Mouse (Mus musculus) retina, postnatal 7 days (tissue): ENCODE measurements around the gene Pdgfb.

ENCODE experiments used
- DNase-seq: peaks from one replicate; pipeline ENCODE4 v3.0.0-alpha.2; 2012; ENCODE audit warnings: low read depth, low spot score

Pdgfb gene

DNA sequence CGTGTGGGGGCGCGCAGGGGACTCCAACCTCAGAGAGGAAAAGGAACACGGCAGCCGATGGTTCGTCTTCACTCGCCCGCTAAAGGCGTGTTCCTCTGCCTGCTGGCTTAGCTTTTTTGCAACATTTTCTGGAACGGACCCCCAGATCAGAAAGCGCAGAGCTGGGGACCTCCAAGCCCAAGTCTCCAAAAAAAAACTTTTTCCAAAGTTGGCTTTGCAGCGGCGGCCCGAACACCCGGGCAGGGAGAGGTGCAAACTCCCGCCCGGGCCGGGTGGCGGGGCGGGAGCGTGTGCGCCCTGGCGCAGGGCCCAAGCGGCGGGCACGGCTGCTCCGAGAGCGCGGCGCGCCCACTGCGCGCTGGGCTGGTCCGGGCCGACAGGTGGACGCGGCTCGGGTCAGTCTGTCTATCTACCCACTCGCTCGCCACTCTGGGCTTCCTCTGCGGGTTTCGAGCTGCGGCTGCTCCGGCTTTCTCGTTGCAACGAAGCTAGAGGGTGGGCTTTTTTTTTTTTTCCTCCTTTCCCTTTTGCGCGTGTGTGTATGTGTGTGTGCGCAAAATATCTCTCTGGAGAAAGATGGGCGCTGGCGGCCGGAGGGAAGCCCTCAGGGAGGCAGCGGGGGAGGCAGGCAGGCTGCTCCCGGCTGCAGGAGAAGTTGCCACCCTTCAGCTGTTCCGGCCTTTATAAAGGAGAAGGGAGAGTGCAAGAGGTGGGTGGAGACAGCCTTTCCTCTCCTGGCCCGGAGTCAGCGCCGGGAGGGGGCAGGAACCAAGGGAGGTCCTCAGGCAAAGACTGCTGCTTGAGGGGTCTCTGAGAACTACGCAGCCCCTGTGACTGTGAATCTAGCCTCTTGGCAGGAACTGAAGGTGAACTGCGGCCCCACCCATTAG, at the start of gene Pdgfb:
TSS of gene Pdgfb (minus strand) at position 657 of the 890 bp plus-strand sequence.
- no peak for DNase-seq

- DNase-seq, result no peak
These were observed 48.0 kb upstream of the Pdgfb start for GRCm38 (mm10) chr15:80062821-80063220.

- no peak for DNase-seq
These were observed 47.6 kb upstream of the Pdgfb start for GRCm38 (mm10) chr15:80062339-80062738.

DNA sequence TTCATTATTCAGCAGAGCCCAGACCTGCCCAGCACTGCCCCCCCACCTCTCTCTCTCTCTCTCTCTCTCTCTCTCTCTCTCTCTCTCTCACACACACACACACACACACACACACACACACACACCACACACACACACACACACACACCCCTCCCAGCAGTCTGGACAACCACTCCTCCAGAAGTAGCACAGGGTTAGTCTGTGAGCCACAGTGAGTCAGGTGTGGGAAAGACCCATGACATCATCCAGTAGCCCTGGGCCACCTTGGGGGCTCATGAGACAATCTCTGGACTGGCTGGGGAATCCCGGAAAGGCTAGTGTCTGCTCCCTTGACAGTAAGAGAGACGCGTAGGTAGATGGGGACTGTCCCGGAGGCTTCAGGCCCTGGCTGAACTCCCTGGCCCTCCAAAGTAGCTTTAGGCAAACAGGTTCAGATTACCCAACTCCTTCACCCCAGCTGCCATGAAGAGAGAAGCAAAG, 46.3 kb upstream of the Pdgfb start:
- DNase-seq, result no peak

- DNase-seq, result no peak
These were observed 45.7 kb upstream of the Pdgfb start for GRCm38 (mm10) chr15:80060356-80061070.

DNA sequence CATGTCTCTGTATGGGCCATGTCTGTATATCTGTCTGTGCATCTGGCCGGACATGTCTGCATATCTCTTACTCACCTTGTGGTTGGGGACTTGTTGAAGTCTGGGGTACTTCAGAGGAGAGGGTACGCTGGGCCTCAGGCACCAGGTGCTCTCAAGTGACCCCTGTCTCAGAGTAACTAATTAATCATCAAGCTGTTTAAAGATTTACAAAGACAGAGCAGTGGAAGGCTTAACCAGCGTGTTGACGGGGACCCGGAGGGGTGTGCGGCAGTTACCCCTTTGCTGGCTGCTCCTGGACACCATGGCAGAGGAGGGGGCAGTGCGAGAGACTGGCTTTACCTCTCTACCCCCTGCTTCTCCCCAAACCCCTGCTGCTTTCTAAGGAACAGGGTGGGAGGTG, 44.8 kb upstream of the Pdgfb start:
- no peak for DNase-seq

- no peak for DNase-seq
These were observed 43.4 kb upstream of the Pdgfb start for GRCm38 (mm10) chr15:80058151-80058550.

DNA sequence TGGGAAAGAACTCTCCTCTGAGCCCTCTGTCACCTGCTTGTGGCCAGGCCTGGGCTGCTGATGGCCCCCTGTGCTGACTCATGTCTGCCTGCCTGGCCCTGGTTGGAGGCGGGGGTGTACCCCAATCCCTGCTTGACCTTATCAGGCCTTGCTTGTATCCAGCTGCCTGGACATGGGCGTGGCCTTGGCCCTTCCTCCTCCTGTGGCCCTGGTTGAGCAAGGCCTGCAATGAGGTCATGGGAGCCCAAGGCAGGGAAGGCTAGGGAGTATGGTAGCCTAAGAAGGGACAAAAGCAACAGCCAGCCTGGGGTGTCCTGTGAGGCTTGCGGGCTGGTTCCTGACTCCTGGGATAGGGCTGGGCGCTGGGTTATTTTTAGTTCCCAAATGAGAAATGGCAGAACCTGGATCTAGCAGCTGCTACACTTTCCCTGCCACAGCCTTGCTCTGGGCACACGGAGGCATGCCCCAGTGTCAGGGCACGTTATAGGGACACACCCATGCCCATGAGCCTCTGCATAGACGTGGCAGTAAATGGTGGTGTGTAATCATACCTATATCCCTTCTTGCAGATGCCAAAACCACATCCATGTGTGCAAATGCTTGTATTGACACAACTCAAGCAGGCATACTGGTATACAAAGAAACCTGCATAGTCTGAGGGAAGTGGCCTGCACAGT, 39.4 kb upstream of the Pdgfb start:
- DNase-seq, result no peak

DNA sequence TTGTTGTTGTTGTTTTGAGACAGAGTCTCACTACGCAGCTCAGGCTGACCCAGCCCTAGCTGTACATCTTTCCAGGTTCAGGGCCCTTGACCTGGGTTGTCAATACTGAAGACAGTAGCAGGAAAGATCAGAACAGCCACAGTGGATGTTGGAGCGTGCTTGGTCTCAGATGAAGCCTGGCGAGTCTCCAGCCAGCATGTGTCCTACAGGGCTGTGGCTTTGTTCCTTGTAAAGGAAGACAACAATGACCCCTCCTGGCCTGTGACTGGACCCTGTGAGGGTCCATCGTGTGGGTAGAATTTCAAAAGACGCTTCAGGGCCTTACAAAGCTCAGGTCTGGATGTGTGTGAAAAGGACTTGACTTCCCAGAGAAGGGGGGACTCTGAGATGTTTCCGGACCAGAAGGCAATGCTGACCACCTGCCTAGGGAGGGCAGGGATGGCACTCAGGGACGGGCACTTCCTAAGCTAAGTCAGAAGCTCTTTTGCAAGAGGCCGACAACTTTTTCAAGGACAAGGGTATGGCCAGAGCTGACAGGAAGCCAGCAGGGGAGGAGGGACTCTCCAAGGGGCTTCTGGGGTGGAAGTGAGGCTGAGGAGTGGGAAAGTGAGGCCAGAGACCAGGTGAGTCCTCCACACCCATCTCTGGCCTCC, 38.7 kb upstream of the Pdgfb start:
- no peak for DNase-seq

- DNase-seq, result no peak
These were observed 37.0 kb upstream of the Pdgfb start for GRCm38 (mm10) chr15:80051782-80052181.

GRCm38 (mm10) chr15:80051092-80051761, 36.5 kb upstream of the Pdgfb start:
- no peak for DNase-seq

DNA sequence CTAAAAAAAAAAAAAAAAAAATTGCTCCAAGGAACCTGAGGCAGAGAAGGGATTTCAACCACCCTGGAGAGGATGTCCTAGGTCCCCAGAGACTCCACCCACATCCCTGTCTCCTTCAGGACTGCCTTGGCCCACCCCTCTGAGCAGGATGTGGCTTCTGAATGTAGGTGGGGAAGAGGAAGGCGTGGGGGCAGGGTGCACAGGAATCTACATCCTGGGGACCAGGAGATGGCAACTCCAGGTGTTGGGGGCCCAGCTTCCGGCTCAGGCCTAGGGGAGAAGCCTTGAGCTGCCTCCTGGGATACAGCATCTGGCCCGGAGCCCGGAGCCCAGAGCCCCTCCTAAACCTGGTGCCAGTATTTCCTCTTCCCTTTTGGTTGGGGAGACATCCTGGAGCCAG, 35.3 kb upstream of the Pdgfb start:
- DNase-seq, result no peak

DNA sequence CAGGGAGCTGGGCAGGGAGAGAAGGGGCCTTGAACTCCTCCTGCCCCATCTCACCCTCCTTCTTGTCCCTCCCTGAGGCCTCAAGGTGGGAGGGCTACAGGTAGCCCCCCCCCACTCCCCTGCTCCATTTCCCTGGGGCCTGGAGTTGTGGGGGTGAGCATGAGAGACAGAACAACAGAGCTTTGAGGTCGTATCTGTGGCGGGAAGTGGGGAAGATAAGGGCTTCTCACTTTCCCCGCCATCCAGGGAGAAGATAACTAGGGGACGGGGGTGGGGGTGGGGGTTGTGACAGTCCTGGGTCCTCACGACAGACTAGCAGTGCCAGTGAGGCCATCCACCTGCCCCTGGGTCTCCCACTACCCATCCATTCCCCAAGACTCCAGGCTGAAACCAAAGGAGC, 33.2 kb upstream of the Pdgfb start:
- DNase-seq, result no peak

- no peak for DNase-seq
These were observed 32.5 kb upstream of the Pdgfb start for GRCm38 (mm10) chr15:80047242-80047641.

DNA sequence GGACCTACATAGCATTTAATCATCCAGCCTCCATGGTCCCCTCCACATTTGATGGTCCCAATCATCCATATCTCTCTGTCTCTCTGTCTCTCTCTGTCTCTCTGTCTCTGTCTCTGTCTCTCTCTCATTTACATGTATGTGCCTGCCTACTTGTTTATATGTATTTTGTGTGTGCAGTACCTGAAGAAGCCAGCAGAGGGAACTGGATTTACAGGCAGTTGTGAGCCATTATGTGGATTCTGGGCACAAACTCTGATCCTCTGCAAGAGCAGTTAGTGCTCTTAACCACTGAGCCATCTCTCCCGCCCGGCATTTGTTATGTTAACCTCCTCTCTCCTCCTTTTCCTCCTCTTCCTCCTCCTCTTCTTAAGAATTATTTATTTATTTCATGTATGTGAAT, 31.0 kb upstream of the Pdgfb start:
- no peak for DNase-seq

GRCm38 (mm10) chr15:80044249-80044648, 29.5 kb upstream of the Pdgfb start:
- DNase-seq, result no peak

DNA sequence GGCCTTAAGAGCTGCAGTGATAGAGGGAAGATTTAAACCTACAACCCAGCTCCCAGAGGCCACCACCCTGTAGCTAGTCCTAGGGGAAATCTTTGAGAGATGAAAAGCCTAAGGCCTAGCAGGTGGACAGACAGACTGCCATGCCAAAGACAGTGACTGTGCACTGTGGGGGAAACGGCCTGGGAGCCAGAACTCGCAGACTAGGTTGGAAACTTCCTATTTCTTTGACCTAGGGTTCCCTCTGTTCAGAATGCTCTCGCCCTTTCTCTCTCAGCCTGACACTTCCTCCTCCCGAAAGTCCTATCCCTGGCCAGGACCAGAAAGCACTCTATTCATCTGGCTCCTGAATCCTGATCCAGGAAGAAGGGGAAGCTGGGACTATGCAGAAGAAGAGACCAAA, 27.4 kb upstream of the Pdgfb start:
- DNase-seq, result no peak

GRCm38 (mm10) chr15:80038110-80038391, 23.3 kb upstream of the Pdgfb start:
- DNase-seq, result no peak

DNA sequence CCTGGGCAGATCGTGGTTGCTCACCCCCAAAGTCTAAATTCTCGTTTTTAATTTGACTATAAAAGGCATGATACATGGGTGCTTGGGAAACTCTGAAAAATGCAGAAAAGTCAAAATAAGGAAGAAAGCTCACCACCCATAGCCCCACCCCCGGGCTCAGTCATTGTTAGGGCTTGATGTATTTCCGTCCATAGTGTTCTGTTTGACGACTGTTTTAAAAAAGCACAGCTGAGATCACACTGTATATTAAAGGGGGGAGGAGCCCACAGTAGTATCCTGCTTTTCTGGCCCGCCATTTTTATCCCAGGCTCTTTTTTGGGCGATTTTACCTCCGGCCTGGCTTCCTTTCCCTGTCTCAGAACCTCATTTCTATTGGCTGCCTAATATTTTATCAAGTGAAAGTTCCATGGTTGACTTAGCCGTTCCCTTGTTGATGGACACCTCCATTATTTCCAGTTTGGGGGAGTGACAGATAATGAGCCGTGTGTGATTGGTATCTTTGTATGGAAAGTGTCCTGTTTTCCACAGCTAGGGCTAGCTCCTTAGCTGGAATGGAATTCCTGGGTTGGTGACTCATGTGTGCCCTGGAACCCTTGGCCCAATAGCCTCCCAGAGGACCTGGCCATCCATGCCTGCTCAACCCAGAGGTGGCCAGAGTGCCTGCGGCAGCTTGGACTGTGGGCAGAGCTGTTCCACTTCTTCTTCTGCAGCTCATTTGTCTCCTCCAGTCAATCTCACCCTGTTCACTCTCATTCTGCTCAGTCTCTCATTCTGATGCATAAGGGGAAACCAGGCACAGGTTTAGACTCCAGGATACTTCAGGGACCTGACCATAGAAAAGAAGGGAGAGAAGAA, 22.7 kb upstream of the Pdgfb start:
- no peak for DNase-seq

DNA sequence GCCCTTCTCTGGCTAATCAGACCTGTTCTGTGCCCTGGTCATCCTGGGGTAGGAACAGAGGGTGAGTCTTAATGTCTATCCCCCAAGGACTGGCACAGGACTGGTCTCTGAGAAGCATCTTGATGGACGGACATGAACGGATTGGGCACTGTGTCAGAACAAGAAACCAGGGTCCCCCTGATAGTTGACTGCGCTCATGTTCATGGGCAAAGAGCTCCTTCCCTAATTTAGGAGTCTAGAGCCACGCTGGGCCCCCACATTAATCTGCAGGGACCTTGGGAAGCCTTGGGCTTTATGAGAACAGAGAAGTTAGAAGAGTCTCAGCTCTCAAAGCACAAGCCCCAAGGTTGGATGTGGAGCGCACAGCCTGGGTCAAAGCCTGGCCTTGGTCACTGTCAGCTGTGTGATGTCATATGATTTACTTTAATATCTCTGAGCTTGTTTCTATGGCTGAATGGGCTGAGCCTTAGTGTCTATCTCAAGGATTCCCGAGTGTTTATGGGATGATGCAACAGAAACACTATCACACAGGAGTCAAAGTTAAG, 20.6 kb upstream of the Pdgfb start:
- DNase-seq, result no peak
